8 mouse cellular contexts compared by ENCODE assay signal in genomic region chr11:16524917-16525640, GRCm38 (mm10). TPM values are rescaled to one million over a fixed set of nuclear protein-coding genes. Genes with fewer than 3 reads are reported as not detected.
DNase-seq lines count a peak whose midpoint lies in the region; ATAC-seq and TF ChIP-seq lines count a peak whose summit lies in the region.

No protein-coding gene starts in this region.

- TF ChIP-seq CTCF in ES-Bruce4 (IDR thresholded peaks at IDR 0.05; ENCODE audit: low read depth, low read length), result peak; percentile 4

- TF ChIP-seq POLR2A in ES-Bruce4 (IDR thresholded peaks at IDR 0.05; ENCODE audit: insufficient read depth, low read length), result no peak

- TF ChIP-seq EP300 in ES-Bruce4 (IDR thresholded peaks at IDR 0.05; ENCODE audit: insufficient read depth, low read depth, low read length), result no peak

- H3K9ac ChIP-seq in ES-Bruce4 (ENCODE audit: low read depth, poor library complexity, severe bottlenecking), result no peak overlapping the region
- H3K9ac ChIP-seq in intestine, embryonic 16.5 days (ENCODE audit: low read depth, low read length), result no peak overlapping the region

- peak overlapping the region; percentile 91 for H3K27ac ChIP-seq in ES-Bruce4 (ENCODE audit: insufficient read depth, low read length)
- H3K27ac ChIP-seq in intestine, embryonic 16.5 days (ENCODE audit: low read length), result no peak overlapping the region

- ATAC-seq in intestine, embryonic 16.5 days, result peak; percentile 71
- peak; percentile 90 for ATAC-seq in megakaryocyte progenitor cell, adult 5-6 weeks (replicated peaks; ENCODE audit: poor library complexity)

- WGBS in intestine, embryonic 16.5 days, result 45% methylated on average over 3 of the region's 3 CpGs

- no peak overlapping the region for H3K4me3 ChIP-seq in ES-Bruce4 (ENCODE audit: low read depth, low read length)
- no peak overlapping the region for H3K4me3 ChIP-seq in intestine, embryonic 16.5 days (ENCODE audit: low read length)

- H3K9me3 ChIP-seq in ES-Bruce4 (replicated peaks; ENCODE audit: control insufficient read depth, insufficient read depth, low read length, poor library complexity, severe bottlenecking), result peaks cover 23% of the 10 kb centered on the region
- H3K9me3 ChIP-seq in intestine, embryonic 16.5 days (ENCODE audit: control insufficient read depth, low read length), result no peaks in the 10 kb centered on the region

- no peaks in the 10 kb centered on the region for H3K36me3 ChIP-seq in ES-Bruce4 (ENCODE audit: control insufficient read depth, insufficient read depth, low read length, poor library complexity, severe bottlenecking)
- H3K36me3 ChIP-seq in intestine, embryonic 16.5 days (ENCODE audit: control insufficient read depth, insufficient read depth, low read length), result no peaks in the 10 kb centered on the region

- no peak overlapping the region for H3K4me2 ChIP-seq in intestine, embryonic 16.5 days (ENCODE audit: low read depth, low read length)

- H3K4me1 ChIP-seq in ES-Bruce4 (ENCODE audit: control insufficient read depth, insufficient read depth, low read length), result peaks cover 3% of the 10 kb centered on the region
- no peaks in the 10 kb centered on the region for H3K4me1 ChIP-seq in intestine, embryonic 16.5 days (ENCODE audit: control insufficient read depth, insufficient read depth, low read length)

- DNase-seq in heart, postnatal 10 days, result peak; percentile 61 to 66
- no peak for DNase-seq in heart, postnatal 36 days
- peak; percentile 69 for DNase-seq in embryo, embryonic 10 days (ENCODE audit: low spot score)
- no peak for DNase-seq in thymus, postnatal 4 days
- no peak for DNase-seq in gastrocnemius, postnatal 36 days

- intact Hi-C loops in heart, postnatal 10 days (cut with DNase I), result loop anchor here (1.0 to 5.0 kb wide), 3 partner anchors 227 to 423 kb away; partner anchors contain the start of gene Egfr
- intact Hi-C loops in heart, postnatal 36 days (cut with DNase I), result loop anchor here (1.0 to 10.0 kb wide), 4 partner anchors 227 to 423 kb away; partner anchors contain the start of gene Egfr
- intact Hi-C loops in gastrocnemius, postnatal 36 days (cut with DNase I), result loop anchor here (2.0 to 5.0 kb wide), 4 partner anchors 57 to 426 kb away; partner anchors contain the start of genes Egfr and Fbxo48

- no peaks in the 10 kb centered on the region for H3K27me3 ChIP-seq in ES-Bruce4 (ENCODE audit: control insufficient read depth, insufficient read depth, low read length, poor library complexity, severe bottlenecking)
- no peaks in the 10 kb centered on the region for H3K27me3 ChIP-seq in intestine, embryonic 16.5 days (replicated peaks; ENCODE audit: control insufficient read depth, insufficient read depth, low read length)

RNA-seq across cellular contexts. Expression of gene Sec61g, which starts 16.8 kb away (rescaled TPM):
- 1 to 10 TPM; 3.6 to 4.2 TPM for total RNA-seq in heart, postnatal 10 days (2021)
- 1 to 10 TPM; 2.2 to 3.7 TPM for total RNA-seq in heart, postnatal 36 days (2021)
- 6.2 and 8.9 TPM in 2 replicates for polyA plus RNA-seq in ES-Bruce4 (2011; ENCODE audit: insufficient read depth, insufficient read length, low read depth, missing spikeins)
- polyA plus RNA-seq in intestine, embryonic 16.5 days (2015; fragmentation: Nextera tagmentation; extraction: Ambion mirVana), result 30.7 and 39.2 TPM in 2 replicates
- total RNA-seq in megakaryocyte progenitor cell, adult 5-6 weeks (2015), result 21.6 and 28.1 TPM in 2 replicates
- 14.5 and 29.4 TPM in 2 replicates for total RNA-seq in megakaryocyte progenitor cell, adult 5-6 weeks (2017)
- total RNA-seq in gastrocnemius, postnatal 36 days (2021), result 1 to 10 TPM; 1.9 to 2.6 TPM

Comparison
In these comparisons a context has a peak if more than half of its experiments do, and no peak if none do; other contexts are left out.
1. DNase-seq: peak in heart, postnatal 10 days (2 of 2) and embryo, embryonic 10 days (single experiment); none in heart, postnatal 36 days (0 of 2), thymus, postnatal 4 days (single experiment) and gastrocnemius, postnatal 36 days (0 of 2).